Mouse (Mus musculus) adrenal gland (tissue): ENCODE data around the gene Tmem108.

Source experiments
- intact Hi-C: fragments of 180-260 bp; cut with DNase I; formaldehyde crosslinking; loops from one replicate; pipeline ENCODE4 v1.15.1; 2025
- long read RNA-seq, 2 experiments: library from polyadenylated mRNA; unstranded; transcript quantifications; one replicate each; pipeline ENCODE4 v2.0.0; 2020; ENCODE audit warnings: borderline replicate concordance in 1 of 2; ENCODE audit not compliant: insufficient replicate concordance in 1 of 2

The Tmem108 gene
- long read RNA-seq, experiment 1, full-length matches to known transcripts = 1 of 4 reads
- long read RNA-seq, experiment 1, partial matches to known transcripts = 0 of 4 reads
- long read RNA-seq, experiment 1, other reads (novel, unspliced or antisense) = 3 of 4 reads
- long read RNA-seq, experiment 2, partial matches to known transcripts = 0 of 3 reads
- long read RNA-seq, experiment 2, other reads (novel, unspliced or antisense) = 0 of 3 reads

DNA sequence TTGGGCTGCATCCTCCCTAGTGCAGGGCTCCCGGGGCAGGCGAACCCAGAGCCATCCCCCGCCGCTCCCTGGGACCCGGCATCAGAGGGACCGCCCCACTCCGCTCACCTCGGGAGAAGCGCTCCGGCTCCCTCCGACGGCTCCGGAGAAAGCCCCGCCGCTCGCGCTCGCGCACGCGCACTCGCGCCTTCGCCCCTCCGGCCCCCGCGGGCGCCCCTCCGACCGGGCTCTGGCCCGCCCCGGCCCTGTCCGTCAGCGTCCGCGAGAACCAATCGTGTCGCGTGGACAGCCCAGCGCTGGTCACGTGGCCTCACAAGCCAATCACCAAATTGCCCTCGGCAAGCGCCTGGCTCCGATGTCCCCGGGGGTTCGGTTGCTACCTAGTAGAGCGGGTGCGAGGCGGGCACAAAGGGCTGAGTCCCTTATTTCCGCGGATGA is at the start of gene Tmem108:
Gene Tmem108, minus strand, starts transcription at position 191 of the 438 bp plus-strand sequence.
- intact Hi-C loops = loop anchor here (5.0 kb wide), 1 partner anchor 236 kb away; no protein-coding TSS in a partner anchor

DNA sequence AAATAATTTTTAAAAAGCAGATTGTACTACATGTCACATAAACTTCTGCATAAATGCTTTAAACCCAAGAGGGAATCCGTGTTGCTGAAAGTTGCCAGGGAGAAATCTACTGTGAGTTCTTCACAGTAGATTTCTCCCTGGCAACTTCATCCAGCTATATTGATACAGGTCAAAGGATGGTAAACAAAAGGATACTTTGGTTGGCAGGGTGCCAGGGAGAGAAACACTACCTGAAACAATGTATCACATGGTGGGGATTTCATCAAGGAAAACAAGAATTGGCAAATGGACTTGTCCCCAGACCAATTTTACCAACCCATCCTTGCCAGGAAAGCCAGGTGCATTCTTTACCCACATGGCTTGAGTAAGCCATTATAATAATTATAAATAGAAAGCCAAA is 27.4 kb upstream of the Tmem108 start:
- intact Hi-C loops = no loop called here

DNA sequence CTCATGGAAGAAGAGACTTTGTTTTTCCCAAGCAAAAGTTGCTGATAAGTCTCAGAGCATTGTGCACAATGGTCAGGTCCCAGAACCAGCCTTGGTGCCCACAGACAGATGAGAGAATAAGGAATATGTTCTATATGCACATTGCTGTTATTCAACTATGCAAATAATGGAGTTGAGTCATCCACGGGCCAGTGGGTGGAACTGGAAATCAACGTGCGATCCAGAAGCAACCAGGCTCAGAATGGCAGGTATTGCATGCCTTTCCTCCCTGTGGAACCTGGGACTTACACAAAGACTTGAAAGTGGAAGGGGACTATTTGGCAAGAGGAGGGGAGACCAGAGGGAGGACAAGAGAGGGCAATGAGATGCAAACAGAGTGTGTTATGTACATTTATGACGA is 22.5 kb upstream of the Tmem108 start:
- intact Hi-C loops = no loop called here

DNA sequence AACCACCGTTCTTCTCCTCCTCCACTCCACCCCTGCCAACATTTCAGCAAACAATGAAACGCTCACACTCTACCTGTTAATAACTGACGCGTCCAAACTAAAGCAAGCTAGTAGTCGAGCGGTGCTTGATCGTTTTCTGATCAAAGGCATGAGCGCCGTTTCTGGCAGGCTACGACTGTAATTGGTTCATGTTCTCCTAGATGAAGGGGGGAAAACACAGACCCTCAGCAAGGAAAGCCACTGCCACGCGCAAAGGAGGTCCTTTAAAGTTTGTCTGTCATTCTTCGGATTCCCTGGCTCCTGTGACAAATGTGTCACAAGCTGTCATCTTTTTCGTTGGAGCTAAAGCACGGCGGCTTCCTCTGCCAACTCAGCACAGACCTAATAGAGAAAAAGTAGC is 21.6 kb upstream of the Tmem108 start:
- intact Hi-C loops = no loop called here

DNA sequence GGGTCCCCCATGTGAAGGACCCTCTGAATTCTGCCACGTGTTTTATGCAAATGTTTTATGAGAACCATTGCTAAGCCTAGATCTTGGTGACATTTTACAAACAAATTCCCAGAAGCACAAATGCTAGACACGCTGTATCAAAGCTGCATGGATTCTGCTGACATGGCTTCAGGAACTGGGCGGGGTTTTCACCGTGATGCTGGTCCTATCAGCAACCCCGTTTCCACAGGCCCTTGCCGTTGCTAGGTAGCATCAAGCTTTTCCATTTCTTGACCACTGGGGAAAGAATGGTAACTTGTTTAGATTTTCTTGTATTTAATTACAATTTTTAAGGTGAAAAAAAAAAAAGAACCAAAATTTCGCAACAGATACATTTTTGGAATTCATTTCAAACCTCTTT is 20.7 kb upstream of the Tmem108 start:
- intact Hi-C loops = no loop called here

DNA sequence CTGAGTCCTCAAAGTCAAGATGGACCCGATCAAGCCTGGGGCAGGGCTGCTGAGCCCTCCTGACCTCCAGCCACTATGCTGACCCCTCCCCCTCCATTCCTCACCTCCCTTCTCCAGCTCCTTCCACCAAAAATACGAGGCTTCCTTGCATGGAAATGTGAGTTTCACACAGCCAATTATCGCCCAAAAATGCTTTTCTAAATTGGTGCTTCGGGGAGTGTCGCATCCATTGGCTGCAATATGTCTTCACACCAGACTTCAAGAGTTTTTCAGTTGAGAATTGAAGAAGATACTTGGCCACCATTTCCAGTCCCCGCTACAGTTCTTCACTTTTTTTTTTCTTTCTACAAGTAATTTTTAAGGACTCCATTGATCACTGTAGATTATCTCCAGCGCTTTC is 19.8 kb upstream of the Tmem108 start:
- intact Hi-C loops = no loop called here

DNA sequence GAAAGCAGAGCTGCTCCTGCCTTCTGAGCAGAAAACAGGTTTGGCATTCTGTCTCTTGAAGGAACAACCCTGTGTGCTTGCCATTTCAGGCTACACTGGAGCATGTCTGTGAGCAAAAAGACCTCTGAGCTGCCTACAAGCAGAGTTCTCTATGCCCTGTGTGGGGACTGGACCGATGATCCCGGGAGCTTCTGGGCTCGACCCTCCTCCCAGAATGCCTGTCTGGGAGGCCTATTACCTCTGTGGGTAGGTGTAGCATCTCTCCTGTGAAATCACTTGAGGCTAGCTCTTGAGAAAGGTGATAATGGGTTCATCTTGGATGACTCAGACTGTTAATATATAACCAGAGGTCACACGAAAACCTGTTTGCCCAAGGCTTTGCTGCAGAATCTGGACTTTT is 19.0 kb upstream of the Tmem108 start:
- intact Hi-C loops = no loop called here

DNA sequence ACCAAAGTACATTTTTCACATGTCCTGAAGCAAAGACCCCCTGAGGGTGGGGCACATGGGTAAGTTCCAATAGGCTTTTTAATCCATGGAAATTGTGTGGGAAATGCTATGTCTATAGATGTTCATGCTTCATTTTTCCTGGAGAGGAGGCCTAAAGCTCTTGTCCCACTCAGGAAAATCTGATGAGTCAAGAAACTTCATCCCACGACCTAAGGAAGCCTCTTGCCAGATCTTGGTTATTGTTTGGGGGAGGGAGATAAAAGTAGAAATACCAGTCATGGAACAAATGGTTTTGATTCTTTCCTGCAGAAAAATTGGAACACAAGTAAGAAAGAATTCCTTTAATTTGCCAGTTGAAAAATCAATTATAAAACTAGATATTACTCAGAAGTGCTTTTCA is 16.5 kb upstream of the Tmem108 start:
- intact Hi-C loops = no loop called here

DNA sequence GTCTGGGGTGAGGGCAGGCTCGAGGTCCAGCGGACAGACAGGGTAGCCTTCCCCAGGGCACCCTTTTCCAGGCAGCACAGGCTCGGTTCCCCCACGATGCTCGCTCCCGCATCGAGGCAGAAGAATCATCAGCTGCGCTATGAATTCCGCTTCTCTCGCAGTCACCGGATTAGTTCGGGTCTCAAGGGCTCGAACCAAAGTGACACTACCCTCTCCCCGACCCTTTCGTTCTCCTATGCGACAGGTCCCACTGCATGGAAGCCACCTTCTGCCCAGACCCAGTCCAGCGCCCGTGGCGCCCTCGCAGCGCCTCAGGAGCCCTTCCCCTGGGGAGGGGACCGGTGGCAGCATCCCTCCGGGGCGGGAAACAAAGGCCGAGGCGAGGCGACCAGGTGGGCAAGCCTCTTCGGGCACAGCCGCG is 476 bp downstream of the Tmem108 start:
- intact Hi-C loops = loop anchor here (5.0 kb wide), 1 partner anchor 236 kb away; no protein-coding TSS in a partner anchor

DNA sequence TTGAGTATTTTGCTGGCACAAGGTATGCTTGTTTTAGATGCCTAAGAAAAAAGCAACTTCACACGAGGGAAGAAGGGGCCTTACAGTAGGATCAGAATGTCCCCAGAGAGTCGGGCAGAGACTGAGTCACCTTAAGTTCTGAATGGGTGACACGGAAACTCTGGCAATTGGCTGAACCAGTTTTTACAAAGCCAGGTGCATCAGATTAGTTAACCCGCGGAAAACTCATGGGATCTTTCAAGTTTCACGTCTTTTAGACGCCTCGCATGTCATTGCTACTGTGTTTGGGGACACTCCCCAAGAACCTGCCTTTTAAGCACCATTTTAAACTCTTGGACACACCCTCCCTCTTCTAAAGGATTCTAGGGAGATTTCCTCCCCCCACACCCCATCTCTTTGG is 1.3 kb downstream of the Tmem108 start:
- intact Hi-C loops = loop anchor here (5.0 kb wide), 1 partner anchor 237 kb away; no protein-coding TSS in a partner anchor

DNA sequence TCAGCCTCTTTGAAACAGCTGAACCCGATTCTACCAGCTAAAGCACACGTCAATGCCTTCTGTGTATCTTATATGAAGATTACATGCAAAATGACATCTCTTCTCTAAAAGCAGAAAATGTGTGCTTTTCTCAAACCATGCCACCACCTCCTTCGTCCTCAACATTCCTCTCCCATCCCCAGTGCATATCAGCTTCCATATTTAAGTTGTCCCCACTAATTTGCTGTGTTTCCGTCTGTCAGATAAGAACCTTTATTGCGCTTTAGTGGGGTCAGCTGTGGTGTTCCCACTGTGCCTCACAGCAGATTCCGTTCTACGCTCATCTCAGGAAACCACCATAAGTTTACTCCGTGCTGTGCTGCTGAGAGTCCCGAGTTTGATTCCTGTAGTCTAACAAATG is 1.8 kb downstream of the Tmem108 start:
- intact Hi-C loops = loop anchor here (1.0 to 5.0 kb wide), 3 partner anchors 135 to 268 kb away; no protein-coding TSS in a partner anchor

DNA sequence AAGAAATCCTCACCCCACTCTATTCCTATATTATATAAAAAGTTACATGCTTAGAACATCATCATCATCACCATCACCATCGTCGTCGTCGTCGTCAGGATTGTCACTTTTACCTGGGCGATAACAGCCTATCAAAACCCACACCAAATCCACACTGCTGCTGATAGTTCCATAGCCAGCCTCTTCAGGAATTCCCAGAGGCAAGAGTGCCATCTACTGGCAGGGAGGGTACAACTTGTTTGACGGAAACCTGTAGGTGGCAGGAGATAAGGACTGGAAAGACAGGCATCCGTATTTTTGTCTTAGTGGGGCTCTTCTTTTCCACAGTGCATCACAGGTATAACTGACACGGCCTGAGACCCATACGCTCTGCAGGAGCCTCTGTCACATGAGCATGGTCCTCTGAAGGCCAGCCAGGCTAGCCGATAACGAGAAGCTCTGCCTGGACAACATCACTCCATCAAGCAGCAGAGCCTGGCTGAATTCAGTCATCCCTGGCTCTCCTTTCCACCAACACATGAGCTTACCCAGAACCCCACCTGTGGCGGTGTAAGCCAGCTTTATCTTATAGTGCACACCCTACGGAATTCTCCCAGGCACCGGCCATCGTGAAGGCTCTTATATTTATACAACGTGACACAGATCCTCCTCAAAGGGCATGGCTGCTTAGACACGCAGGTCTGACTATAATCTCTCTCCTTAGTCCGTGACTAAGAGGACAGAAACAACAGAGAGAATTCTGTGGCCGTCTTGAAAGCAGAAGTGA is 2.5 kb downstream of the Tmem108 start:
- intact Hi-C loops = loop anchor here (1.0 to 5.0 kb wide), 2 partner anchors 134 to 267 kb away; no protein-coding TSS in a partner anchor

DNA sequence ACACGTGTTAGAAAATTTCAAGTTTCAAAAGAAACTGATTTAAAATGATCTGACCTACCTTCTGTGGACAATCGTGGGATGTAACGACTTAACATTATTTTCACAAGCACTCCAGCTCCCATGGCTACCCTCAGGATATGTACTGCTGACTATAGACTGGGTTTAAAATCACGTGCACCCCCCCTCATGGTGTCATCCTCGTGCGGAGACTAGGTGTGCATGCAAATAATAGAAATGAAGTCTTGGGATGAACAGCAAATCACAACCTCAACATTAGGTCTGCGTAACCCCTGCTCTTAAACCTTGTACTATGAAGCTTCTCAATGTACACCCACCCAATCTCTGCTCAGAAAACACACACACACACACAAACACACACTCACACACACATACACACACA is 3.4 kb downstream of the Tmem108 start:
- intact Hi-C loops = loop anchor here (5.0 kb wide), 1 partner anchor 266 kb away; no protein-coding TSS in a partner anchor

DNA sequence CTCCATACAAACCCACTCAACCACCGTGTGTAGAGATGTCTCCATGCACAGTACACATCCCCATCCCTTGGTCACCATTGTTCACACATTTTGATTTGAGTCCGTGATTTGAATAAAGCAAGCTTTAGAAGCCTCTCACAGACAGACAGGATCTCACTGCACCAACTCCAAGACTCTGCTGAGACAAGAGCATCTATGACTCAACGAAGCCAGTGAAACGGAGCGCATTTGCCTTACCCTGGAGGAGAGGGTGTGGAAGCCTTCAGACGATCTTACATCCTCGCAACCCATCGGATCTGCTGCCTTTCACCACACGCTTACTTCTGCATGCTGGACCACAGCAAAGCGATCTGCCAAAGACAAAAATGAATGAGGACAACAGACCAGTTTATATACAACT is 9.0 kb downstream of the Tmem108 start:
- intact Hi-C loops = no loop called here

DNA sequence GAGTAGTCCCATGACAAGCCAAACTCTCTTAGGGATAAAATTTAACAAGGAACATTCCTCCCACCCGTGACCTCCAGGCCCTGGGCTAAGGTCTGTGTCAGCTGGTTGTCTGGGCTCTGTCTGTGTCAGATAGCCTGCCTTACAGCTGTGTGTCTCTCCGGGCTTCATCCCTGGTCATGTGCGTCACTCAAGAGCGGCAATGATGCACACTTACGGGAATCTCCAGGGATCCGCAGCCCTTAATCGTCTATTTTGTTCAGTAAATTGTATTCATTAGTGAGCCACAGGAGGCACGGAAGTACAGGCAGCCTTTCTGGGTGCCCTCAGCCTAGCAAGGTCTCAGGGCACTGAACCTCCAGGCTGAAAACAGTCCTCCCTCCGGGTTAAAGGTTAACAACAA is 10.1 kb downstream of the Tmem108 start:
- intact Hi-C loops = no loop called here

DNA sequence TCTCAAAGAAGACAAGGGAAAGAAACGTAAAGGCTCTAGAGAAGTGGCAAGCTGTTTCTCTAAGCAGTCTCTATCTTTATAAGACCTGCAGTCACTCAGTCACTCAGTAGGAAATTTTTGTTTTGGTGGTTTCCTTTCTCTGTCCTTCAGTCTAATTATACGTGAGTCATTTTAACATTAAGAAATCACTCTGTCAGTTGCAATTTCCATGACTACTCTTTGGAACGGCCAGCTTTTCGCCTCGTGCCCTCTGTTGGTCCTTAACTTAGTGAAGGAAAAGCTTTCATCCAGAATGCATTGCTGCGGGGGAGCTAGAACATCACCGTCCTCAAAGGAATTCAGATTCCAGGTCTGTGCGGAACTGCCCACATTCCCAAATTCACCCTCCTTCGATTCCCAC is 11.1 kb downstream of the Tmem108 start:
- intact Hi-C loops = no loop called here

DNA sequence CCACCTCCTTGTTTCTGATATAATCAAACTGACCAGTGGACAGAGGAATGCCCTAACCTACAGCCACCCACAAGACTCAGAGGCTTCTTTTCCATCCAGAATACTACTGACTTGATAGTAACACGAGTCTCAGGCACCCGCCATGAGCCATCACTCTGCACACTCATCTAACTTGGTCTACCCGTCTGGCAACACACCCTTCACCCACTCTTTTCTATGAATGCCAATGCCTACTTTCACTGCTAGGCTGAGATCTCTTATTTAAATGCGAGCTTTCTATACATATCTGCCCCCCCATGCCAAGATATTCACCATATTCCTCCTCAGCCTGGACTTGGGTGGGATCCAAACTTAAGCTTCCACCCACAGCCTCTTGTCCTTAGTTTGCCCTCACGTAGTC is 15.0 kb downstream of the Tmem108 start:
- intact Hi-C loops = no loop called here

DNA sequence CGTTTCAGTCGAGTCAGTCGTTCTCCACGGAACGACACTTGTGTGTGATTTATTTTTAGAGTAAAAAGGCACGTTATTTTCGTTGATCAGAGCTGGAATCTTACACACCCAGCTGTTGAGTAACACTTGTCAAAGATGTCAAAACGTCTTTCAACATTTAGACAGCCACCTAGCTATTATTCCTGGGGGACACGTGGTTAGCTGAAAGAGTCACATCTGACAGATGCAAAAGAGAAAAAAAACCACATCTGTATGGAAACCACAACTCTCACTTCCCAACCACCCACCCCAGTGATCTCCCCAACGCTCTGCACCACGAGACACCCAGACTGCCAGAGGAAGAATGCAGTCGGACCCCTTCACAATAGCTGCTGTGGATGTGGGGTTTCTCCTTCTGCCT is 21.5 kb downstream of the Tmem108 start:
- intact Hi-C loops = no loop called here

DNA sequence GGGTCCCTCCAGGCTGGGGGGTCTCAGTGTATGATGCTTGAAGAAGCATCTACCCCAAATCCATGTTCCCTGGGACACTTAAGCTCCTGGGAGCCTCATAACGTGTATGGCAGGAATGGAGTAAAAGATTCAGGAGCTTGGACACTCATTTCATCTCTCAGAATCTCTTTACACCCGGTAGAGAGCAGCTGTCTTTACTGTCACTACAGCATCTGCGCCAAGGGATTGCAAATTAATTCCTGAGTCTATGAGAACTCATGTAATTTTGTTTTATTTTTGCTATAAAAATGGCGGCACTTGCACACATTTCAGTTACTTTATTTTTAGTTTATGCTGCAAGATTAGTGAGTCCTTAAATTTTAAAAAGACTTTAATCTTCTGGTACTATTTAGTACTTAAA is 22.6 kb downstream of the Tmem108 start:
- intact Hi-C loops = no loop called here

DNA sequence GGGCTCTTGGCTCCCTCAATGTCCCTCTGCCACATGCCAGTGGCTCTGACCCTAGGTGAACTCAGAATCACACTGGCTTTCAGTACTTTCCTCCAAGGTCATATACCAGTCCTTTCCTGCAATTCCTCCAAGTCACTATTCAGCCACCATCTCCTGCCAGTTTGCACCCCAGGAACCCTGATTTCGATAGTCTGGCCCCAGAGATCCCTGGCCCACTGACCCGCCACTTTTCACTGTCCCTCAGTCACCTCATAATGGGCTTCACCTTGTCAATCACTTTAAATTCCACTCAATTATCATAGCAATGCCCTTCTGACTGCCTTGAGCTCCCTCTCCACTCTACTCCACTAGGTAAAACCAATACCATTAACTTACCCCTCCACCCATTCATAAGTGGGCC is 31.9 kb downstream of the Tmem108 start:
- intact Hi-C loops = no loop called here

DNA sequence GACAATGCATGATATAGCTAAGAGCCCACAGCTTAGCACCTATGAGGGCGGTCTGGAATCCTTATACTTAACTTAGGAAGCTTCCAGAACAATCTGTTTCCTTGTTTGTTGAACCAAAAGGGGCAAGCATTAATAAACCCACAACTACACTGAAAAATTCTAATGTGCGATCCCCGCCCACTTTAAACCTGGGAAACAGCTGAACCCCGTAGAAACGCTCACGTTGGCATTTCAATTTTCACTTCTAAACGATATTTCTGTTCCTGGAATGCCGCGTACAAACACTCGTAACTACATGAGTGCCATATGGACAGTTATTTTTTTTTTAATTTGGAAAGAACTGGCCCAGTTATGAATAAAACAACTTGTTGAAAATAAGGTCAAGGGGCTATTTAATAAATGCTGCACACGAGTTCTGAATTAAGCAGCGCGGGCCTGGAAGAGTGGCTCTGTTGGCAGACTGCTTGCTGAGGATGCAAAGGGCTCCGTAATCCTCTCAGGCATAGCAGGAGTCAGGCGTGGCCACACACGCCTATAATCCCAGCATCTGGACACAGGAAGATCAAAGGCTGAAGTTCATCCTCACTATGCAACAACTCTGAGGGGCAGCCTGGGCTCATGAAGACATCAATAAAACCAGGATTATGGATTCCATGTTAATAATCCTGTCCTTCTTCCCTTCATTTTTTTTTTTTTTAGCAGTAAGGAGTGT is 34.7 kb downstream of the Tmem108 start:
- intact Hi-C loops = no loop called here

DNA sequence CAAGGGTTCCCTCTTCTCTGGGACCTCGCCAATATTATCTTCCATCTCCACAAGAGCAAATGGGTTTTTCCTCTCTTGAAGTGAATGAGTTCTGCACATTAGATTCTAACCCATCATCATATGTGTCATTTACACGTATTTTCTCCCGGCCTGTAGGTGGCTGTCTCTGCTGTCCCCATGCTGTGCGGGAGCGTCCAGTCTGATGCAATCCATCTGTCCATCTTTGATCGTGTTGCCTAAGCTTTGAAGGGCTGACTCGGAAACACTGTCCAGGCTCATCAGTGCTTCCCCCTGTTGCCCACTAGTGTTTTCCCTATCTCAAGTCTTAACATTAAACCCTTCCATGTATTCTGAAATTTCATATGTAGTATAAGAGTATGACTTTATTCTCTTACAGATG is 36.1 kb downstream of the Tmem108 start:
- intact Hi-C loops = no loop called here
